Mouse (Mus musculus): Measurements from ENCODE around the gene Ciita.

DNA sequence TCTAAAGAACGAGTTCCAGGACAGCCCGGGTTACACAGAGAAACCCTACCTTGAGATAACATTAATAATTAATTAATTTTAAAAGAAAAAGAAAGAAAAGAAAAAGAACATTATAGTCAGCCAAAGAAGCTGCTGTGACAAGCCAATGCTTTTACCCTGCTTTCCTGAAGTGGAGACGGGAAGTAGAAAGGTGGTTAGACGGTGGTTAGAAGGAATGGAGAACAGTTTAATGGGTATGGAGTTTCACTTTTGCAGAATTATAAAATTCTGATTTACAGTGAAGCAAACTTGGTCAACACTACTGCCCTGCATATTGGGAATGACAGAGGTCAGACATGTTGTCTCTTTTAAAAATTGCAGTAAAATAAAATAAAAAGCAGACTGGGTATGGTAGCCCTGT lies 38.1 kb upstream of the Ciita start:
- TF ChIP-seq CTCF (IDR thresholded peaks at IDR 0.05; ENCODE audit: low read depth) (no peak), EP300 (IDR thresholded peaks at IDR 0.05; ENCODE audit: low read depth) (no peak)
